Mouse (Mus musculus): ENCODE measurements at regions not wholly inside any gene's neighbourhood (a gene's known extent, or its start where the extent isn't known, plus 50 kb on each side); places are given as distances from the start of the nearest gene placed in this dataset.

GRCm38 (mm10) chr1:78604820-78605550 lies 52.6 kb upstream of the Acsl3 start:
- no peak overlapping the region for H3K4me2 ChIP-seq (ENCODE audit: low read depth, low read length)
- no peak overlapping the region for H3K4me3 ChIP-seq (ENCODE audit: low read length)
- H3K36me3 ChIP-seq (ENCODE audit: control insufficient read depth, insufficient read depth, low read length): no peaks in the 10 kb centered on the region
- H3K4me1 ChIP-seq (ENCODE audit: control insufficient read depth, insufficient read depth, low read length): 0 out of 2 replicates have a peak, but pooled peaks cover 5% of the 10 kb centered on the region
- no peaks in the 10 kb centered on the region for H3K27me3 ChIP-seq (replicated peaks; ENCODE audit: control insufficient read depth, insufficient read depth, low read length)
- H3K9ac ChIP-seq (ENCODE audit: low read depth, low read length): no peak overlapping the region
- WGBS: 84% methylated on average over 9 of the region's 9 CpGs
- H3K9me3 ChIP-seq (ENCODE audit: control insufficient read depth, low read length): no peaks in the 10 kb centered on the region
- no peak for ATAC-seq
- H3K27ac ChIP-seq (ENCODE audit: low read length): no peak overlapping the region

All from intestine, embryonic 16.5 days (tissue).